Mouse (Mus musculus) thymus, adult 18-20 months (tissue): ENCODE measurements around the gene Ranbp9.
"Not testable (repeated sequence)": the region's sequence is repeated elsewhere in the genome, so short reads cannot be mapped to it uniquely, and the experiment has no call there.

Source experiments
- DNase-seq, 2 experiments: peaks; one replicate each; pipeline ENCODE4 v3.0.0; 2022; ENCODE audit warnings: mixed read lengths in 2 of 2

Gene Ranbp9

GRCm38 (mm10) chr13:43495645-43496044, 14.6 kb upstream of the Ranbp9 start:
- no peak for DNase-seq

GRCm38 (mm10) chr13:43493725-43494124, 12.6 kb upstream of the Ranbp9 start:
- no peak for DNase-seq

- no peak for DNase-seq
Measured at GRCm38 (mm10) chr13:43493058-43493481, 12.0 kb upstream of the Ranbp9 start.

DNA sequence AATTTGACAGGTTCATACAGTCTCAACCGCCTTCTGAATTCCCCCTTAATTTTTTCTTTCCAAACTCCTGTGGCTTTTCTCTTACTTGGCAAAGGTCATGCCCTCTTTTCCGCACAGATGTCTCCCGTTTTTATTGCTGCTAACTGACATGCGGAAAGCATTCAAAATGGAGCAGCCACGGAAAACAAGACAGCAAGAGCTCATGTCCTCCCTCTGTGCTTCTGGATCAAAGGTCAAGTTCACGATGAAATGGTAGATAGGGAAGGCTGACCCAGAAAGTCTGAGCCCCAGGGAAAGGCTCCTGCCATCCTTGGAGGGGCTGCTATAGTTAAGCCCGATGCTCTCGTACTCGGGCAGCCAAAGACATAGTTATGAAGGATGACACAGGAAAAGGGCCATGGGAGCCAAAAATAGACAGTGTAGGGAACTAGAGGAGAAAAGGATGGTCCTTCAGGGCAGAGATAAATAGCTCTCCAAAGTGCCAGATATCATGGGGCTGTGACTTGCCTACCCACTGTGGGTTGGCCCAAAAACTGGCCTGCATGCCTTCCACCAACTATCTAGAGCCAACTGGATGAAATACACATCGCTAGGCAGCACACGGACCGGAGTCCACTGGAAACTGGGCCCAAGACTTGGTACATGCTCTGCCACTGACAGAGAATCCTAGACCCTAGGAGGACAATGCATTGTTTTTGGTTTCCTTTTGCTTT, 5.6 kb upstream of the Ranbp9 start:
- no peak for DNase-seq

DNA sequence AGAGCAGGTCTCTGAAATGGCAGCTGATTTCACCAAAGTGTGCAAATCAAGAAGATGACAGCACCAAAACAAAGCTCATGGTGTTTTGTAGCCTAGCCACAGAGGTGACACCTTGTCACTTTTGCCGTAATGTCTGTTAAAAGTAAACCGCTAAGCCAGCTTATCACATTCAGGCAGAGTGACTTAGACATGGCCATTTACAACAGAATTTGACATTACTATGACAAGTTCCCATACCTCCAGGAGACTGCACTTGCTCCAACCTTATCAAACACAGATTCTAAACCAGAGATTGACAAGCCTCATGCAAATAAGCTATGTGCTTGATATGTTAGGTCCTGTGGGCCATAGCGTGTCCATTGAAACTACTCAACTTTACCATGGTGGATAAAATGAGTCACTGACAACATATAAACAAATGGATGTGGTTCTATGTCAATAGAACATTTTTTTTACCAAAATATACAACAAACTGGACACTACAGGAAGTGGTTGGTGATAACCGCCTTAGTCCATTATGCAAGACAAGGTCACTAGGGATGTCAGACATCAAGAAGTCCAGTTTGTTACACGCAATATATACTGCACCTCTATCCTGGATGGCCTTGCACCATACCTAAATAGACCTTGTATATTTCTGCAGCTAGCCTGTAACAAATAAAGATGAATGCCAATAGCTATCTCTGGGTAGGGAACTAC, 4.3 kb upstream of the Ranbp9 start:
- DNase-seq: no peak

DNA sequence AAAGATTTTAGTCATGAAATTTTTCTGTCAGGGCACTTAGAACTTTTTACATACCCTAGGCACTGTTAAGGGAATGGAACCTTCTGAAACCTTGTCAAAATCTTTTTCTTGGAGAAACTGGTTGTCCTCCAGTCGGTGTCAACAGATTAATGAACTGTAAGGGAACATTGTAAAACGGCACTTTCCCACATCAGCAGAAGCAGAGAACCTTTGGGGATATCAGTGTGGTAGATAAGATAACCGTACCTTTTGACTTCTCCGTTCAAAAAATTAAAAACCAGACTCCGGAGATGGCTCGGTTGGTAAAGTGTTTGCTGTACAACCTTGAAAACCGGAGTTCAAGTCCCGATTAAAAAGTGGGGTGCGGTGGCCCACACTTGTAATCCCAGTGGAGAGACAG, 1.7 kb upstream of the Ranbp9 start:
- DNase-seq: no peak

DNA sequence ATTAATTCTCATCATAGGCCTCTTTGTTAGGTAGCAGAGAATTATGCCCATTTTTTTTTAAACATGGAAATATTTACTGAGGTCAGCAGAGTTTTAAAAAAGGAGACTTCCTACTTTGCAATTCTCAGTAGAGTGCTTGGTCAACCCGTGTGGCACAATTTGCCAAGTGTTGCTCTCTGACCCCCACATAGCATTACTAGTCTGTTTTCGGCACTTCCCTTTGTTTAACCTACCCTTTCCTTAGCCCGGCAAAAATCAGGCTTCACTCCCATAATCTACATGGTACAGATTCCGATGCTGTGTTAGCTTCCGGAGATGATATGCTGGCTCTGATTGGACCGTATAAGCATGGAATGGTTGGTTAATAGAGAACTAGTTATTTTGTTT, 770 bp upstream of the Ranbp9 start:
- DNase-seq: no peak

GRCm38 (mm10) chr13:43480595-43480956, 506 bp downstream of the Ranbp9 start:
- no peak for DNase-seq

DNA sequence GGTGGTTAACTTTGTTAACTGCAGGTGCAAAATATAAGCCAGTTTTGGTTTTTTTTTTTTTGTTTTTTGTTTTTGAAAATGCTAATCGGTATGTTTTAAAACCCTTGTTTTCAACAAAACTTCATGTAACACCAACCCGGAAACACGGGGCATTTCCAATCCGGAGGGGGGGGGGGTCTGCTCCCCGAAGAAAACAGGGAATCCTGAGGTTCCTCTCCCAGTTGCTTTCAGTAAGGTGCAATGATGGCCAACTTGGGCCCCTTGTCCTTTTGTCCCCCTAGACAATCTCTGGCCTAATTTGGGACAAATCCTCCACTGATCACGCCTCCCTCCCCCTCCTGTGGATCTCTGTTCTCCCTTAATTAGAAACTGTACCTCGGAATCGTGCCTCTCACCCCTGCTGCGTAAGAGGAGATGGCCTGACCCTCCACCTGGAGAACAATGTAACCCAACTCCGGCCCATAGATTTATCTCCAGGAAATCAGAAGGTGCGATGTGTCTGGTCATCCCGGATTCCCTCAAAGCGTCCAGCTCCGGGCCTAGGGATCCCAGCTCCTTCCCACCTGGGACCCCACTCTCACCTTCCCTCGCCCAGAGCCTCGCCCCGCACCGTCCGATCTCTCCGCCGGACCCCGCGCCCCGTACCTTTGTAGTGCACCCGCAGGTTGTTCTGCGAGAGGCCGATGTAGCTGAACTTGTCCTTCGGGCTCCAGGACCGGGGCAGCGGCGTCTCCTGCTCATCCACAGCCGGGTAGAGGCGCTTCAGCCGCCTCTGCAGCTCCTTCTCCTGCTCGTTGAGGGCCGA, 1.1 kb downstream of the Ranbp9 start:
- DNase-seq: peak; percentile 32 to 35

DNA sequence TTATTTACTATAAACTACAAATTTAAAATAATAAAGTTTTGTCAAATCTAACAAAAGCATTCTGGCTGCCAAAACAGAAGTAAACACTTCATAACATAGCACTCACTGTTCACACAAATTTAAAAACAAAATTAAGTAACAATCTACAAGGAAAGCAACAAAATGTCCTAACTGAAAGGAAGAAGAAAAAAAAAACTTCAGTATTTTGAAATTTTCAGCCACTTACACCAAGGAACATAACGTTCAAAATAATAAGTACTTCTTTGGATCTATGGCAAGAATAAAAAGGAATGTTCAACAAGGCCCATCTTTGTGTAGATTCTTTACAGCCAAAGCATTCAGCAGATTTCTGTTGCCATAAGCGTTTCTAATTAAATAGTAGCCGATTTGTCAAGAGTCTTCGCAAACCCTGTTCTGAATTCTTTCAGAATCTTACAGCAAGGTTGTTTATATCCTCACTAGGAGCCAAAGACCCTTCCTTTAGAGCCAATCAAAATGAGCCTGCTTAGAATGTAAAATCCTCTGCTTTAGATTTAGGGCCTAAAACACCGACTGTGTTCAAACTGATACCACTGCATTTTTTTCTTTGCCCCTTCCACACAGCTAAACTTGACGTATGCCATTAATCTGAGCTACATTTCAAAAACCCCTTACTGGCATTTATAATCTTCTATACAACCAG, 1.9 kb downstream of the Ranbp9 start:
- no peak for DNase-seq

DNA sequence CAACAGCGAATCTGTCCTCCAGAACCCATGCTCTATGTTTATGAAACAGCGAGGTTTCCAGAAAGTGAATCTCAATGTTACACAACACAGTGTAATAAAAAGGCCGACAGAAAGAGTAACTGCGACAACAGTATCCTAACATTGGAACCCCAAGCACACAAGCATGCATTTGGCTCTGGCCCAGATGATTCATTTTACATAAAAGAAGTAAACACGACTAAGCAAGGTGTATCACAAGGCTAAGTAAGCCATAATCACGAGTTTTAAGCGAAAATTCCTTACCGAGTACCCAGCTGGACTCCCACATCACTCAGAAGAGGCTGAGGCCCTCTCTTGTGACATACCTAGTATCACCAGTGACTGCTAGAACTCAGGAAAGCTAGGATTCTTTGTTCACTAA, 2.5 kb downstream of the Ranbp9 start:
- no peak for DNase-seq

- DNase-seq: no peak
Measured at GRCm38 (mm10) chr13:43477098-43477697, 3.9 kb downstream of the Ranbp9 start.

GRCm38 (mm10) chr13:43476226-43476625, 4.9 kb downstream of the Ranbp9 start:
- DNase-seq: no peak

GRCm38 (mm10) chr13:43474722-43475121, 6.4 kb downstream of the Ranbp9 start:
- no peak for DNase-seq

DNA sequence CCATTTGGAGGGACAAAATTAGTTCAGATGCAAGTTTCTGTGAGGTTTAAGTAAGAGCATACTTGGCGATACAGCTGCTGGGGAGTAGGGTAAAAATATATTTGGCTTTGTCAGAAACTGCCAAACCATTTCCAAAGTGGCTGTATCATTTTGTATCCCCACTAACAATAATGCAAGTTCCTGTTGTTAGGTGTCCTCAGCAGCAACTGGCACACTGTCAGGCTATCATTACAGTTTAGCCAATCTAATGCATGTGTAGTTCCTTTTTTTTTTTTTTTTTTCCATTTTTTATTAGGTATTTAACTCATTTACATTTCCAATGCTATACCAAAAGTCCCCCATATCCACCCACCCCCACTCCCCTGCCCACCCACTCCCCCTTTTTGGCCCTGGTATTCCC, 9.2 kb downstream of the Ranbp9 start:
- DNase-seq: not testable (repeated sequence)

DNA sequence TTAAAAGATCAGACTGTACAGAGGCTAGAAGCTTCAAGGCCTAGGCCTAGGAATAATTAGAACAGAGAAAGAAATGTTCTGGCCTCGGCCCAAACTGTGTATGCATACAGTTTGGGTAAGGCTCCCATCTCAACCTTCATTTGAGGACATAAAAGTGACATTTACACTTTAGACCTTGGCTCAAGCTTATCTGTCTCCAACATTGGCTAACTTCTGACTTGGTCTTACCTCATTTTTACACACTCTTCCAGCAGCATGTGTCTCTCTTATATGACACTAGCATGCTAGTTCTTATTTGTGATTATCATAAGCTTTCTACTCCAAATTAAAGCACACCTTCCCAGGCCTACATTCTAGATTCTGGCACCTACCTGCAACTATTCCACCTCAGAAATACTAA, 11.5 kb downstream of the Ranbp9 start:
- DNase-seq: no peak

DNA sequence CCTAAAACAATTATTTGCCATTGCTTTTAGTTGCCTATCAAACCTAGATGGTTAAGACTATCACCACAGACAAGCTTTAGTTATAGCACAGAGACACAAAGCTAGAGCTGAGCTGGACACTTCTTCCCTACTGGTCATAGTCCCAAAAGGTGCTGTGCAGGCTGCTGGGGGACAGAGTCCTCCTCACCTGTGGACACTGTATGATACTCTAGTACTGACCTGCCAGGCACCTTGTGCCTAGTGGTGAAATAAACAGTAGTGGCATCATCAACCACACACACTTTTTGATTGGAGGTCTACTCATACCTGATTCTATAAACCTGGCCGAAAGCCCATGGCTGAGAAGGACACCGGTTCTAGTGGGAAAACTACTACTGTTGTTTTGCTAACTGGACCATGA, 16.5 kb downstream of the Ranbp9 start:
- no peak for DNase-seq

DNA sequence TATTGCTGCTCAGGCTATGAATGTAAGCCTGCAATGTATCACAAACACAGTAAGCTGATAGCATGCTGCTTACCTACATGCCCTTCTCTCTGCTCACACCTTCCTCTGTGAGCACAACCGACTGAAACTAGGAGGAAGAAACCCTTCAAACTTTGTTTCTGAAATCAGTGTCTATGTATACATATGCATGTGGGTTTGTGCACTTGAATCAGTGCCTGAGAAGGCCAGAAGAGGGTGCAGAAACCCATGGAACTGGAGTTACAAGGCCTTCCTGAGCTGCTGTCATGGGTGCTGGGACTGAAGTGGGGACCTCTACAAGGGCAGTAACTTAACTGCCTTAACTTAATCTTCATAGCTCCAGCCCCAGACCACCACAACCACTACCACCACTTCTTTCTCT, 23.9 kb downstream of the Ranbp9 start:
- no peak for DNase-seq

GRCm38 (mm10) chr13:43454431-43454830, 26.7 kb downstream of the Ranbp9 start:
- no peak for DNase-seq

GRCm38 (mm10) chr13:43452843-43453605, 28.1 kb downstream of the Ranbp9 start:
- DNase-seq: peak; percentile 32 to 66

- DNase-seq: no peak
Measured at GRCm38 (mm10) chr13:43452177-43452576, 28.9 kb downstream of the Ranbp9 start.

- no peak for DNase-seq
Measured at GRCm38 (mm10) chr13:43450686-43451085, 30.4 kb downstream of the Ranbp9 start.
